Mouse (Mus musculus) intestine, embryonic 16.5 days (tissue): ENCODE measurements around the gene Il2. TPM values are rescaled to one million over a fixed set of nuclear protein-coding genes. Genes with fewer than 3 reads are reported as not detected.

Experiments
- ATAC-seq: fragments of 200-750 bp; cut with Nextera tagmentation; 2 replicates; pipeline ENCODE4 v1.8.0; 2017; ENCODE audit warnings: moderate TSS enrichment, moderate library complexity
- H3K27ac ChIP-seq: fragments of 300-500 bp; sonication (generic); 2 replicates; pipeline ENCODE4 v1.5.1; 2014; ENCODE audit warnings: mild to moderate bottlenecking, low read length
- H3K27me3 ChIP-seq: fragments of 300-500 bp; sonication (generic); replicated peaks from 2 replicates; pipeline ENCODE4 v1.6.1; 2014; ENCODE audit warnings: low read length, control low read depth, mixed read lengths; ENCODE audit not compliant: control insufficient read depth, insufficient read depth
- H3K36me3 ChIP-seq: fragments of 300-500 bp; sonication (generic); 2 replicates; pipeline ENCODE4 v1.6.1; 2014; ENCODE audit warnings: low read length, control low read depth; ENCODE audit not compliant: control insufficient read depth, insufficient read depth
- H3K4me1 ChIP-seq: fragments of 300-500 bp; sonication (generic); 2 replicates; pipeline ENCODE4 v1.6.1; 2014; ENCODE audit warnings: low read length, control low read depth, mixed read lengths; ENCODE audit not compliant: control insufficient read depth, insufficient read depth
- H3K4me2 ChIP-seq: fragments of 300-500 bp; sonication (generic); 2 replicates; pipeline ENCODE4 v1.6.1; 2014; ENCODE audit warnings: low read depth, low read length, control low read depth
- H3K4me3 ChIP-seq: fragments of 300-500 bp; sonication (generic); 2 replicates; pipeline ENCODE4 v1.5.1; 2014; ENCODE audit warnings: mild to moderate bottlenecking, low read length
- H3K9ac ChIP-seq: fragments of 300-500 bp; sonication (generic); 2 replicates; pipeline ENCODE4 v1.6.1; 2014; ENCODE audit warnings: low read depth, low read length
- H3K9me3 ChIP-seq: fragments of 300-500 bp; sonication (generic); 2 replicates; pipeline ENCODE4 v1.6.1; 2016; ENCODE audit warnings: low read length, control low read depth; ENCODE audit not compliant: control insufficient read depth
- WGBS: fragments of 180-500 bp; shearing (Covaris S2); extraction: QIAGEN DNeasy Blood & Tissue Kit; methylation state at CpG from one replicate; pipeline ENCODE4 v1.1.7; 2014; 5-methylcytosine and 5-hydroxymethylcytosine counted together
- polyA plus RNA-seq: library from polyadenylated mRNA; unstranded; fragments of >200 nt; fragmentation: Nextera tagmentation; extraction: Ambion mirVana; gene quantifications from 2 replicates; pipeline ENCODE4 v1.2.1, GENCODE M21; 2015

Il2 gene
- polyA plus RNA-seq, 1 experiment from 2014 or later, result 0.28 TPM

DNA sequence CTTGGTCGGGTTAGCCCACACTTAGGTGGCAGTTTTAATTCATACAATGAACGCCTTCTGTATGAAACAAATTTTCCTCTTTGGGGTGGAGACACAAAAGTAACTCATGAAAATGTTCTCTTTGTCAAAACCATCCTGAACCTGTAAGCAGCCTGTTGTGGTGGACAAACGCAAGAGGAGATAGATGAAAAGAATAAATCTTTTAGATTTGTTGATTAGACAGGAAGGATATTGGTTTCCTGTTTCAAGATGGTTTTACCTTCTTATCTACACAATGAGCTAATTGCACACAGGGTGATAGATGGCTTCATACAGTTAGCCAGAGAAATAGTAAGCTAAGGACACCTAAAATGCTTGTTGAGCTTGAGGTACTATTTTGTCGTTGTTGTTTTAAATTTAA, 403 bp upstream of the Il2 start:
- H3K4me2 ChIP-seq, result no peak overlapping the region
- H3K36me3 ChIP-seq, result no peaks in the 10 kb centered on the region
- no peaks in the 10 kb centered on the region for H3K9me3 ChIP-seq
- H3K9ac ChIP-seq, result no peak overlapping the region
- H3K27ac ChIP-seq, result no peak overlapping the region
- H3K4me3 ChIP-seq, result no peak overlapping the region
- H3K4me1 ChIP-seq, result no peaks in the 10 kb centered on the region
- no peaks in the 10 kb centered on the region for H3K27me3 ChIP-seq
- ATAC-seq, result no peak
- 67% methylated on average over 4 of the region's 4 CpGs for WGBS

GRCm38 (mm10) chr3:37090721-37091120, 35.0 kb downstream of the Il2 start:
- Histone ChIP-seq H3K27me3 (no peaks in the 10 kb centered on the region), H3K9me3 (no peaks in the 10 kb centered on the region), H3K4me3 (no peak overlapping the region), H3K4me1 (no peaks in the 10 kb centered on the region), H3K27ac (no peak overlapping the region), H3K36me3 (no peaks in the 10 kb centered on the region), H3K9ac (no peak overlapping the region), H3K4me2 (no peak overlapping the region)
- ATAC-seq, result no peak

GRCm38 (mm10) chr3:37084860-37085259, 40.9 kb downstream of the Il2 start:
- WGBS, result 56% methylated on average over 4 of the region's 4 CpGs
- H3K27ac ChIP-seq, result no peak overlapping the region
- no peak for ATAC-seq
- no peaks in the 10 kb centered on the region for H3K9me3 ChIP-seq
- no peak overlapping the region for H3K9ac ChIP-seq
- H3K4me3 ChIP-seq, result no peak overlapping the region
- no peaks in the 10 kb centered on the region for H3K36me3 ChIP-seq
- no peaks in the 10 kb centered on the region for H3K4me1 ChIP-seq
- H3K27me3 ChIP-seq, result no peaks in the 10 kb centered on the region
- H3K4me2 ChIP-seq, result no peak overlapping the region

- ATAC-seq, result no peak
- Histone ChIP-seq H3K9me3 (no peaks in the 10 kb centered on the region), H3K9ac (no peak overlapping the region), H3K36me3 (no peaks in the 10 kb centered on the region), H3K27me3 (no peaks in the 10 kb centered on the region), H3K4me3 (no peak overlapping the region), H3K27ac (no peak overlapping the region), H3K4me1 (no peaks in the 10 kb centered on the region), H3K4me2 (no peak overlapping the region)
Measured at GRCm38 (mm10) chr3:37073211-37073610, 52.5 kb downstream of the Il2 start.

Other genes starting within 250 kb of the Il2 start
- 0.15 and 0.32 TPM in 2 replicates for gene Adad1, start 62.4 kb downstream of the Il2 start, polyA plus RNA-seq
- not detected in 2 replicates for gene Il21, start 106.7 kb upstream of the Il2 start, polyA plus RNA-seq
- 3.9 and 4.3 TPM in 2 replicates for gene Bbs12, start 186.6 kb upstream of the Il2 start, polyA plus RNA-seq
- gene Cetn4, start 186.7 kb upstream of the Il2 start, polyA plus RNA-seq, result 1.1 and 1.9 TPM in 2 replicates
- gene Fgf2, start 222.4 kb upstream of the Il2 start, polyA plus RNA-seq, result 2.1 and 2.5 TPM in 2 replicates